Mouse (Mus musculus) embryonic fibroblast, embryonic 13.5 days (primary cell): ENCODE results near the gene BC035947.

Experiments
- CTCF ChIP-seq: IDR thresholded peaks from 2 replicates; pipeline ENCODE4 v1.5.1; 2011; ENCODE audit warnings: mild to moderate bottlenecking, control low read depth, low read length, moderate library complexity, borderline replicate concordance; ENCODE audit not compliant: insufficient read depth
- POLR2A ChIP-seq: IDR thresholded peaks from 2 replicates; pipeline ENCODE4 v1.6.1; 2011; ENCODE audit warnings: low read depth, mild to moderate bottlenecking, control low read depth, low read length, moderate library complexity

- TF ChIP-seq CTCF: no peak
- no peak for TF ChIP-seq POLR2A
Measured at GRCm38 (mm10) chr1:78546258-78546657, 34.3 kb upstream of the BC035947 start.
